Mouse (Mus musculus) lung, adult 2 months (tissue): ENCODE measurements around the gene Abcc10. TPM values are rescaled to one million over a fixed set of nuclear protein-coding genes. Genes with fewer than 3 reads are reported as not detected.

Experiments
- DNase-seq: peaks from one replicate; pipeline ENCODE4 v3.0.0; 2022
- H3K4me1 ChIP-seq: fragments of 200-500 bp; 2 replicates; pipeline ENCODE4 v1.6.1; 2011; ENCODE audit warnings: low read length; ENCODE audit not compliant: control insufficient read depth, insufficient read depth
- H3K4me3 ChIP-seq: fragments of 200-500 bp; replicated peaks from 2 replicates; pipeline ENCODE3; 2011; ENCODE audit warnings: low read depth, mild to moderate bottlenecking, control low read depth, low read length; ENCODE audit errors: extremely low read depth
- CTCF ChIP-seq: fragments of 200-500 bp; IDR thresholded peaks from 2 replicates; pipeline ENCODE4 v1.5.1; 2011; ENCODE audit warnings: mild to moderate bottlenecking, low read length, control low read depth; ENCODE audit not compliant: insufficient read depth
- POLR2A ChIP-seq: fragments of 200-500 bp; IDR thresholded peaks from 2 replicates; pipeline ENCODE4 v1.6.1; 2011; ENCODE audit warnings: low read depth, mild to moderate bottlenecking, control low read depth, low read length, borderline replicate concordance; ENCODE audit errors: extremely low read depth
- WGBS: fragments of 180-500 bp; shearing (Covaris S2); methylation state at CpG from one replicate; pipeline ENCODE4 v1.1.7; 2018; 5-methylcytosine and 5-hydroxymethylcytosine counted together
- polyA plus RNA-seq: library from polyadenylated mRNA; depleted of rRNA; stranded (reverse); fragments of >200 nt; gene quantifications from 2 replicates; pipeline ENCODE4 v1.2.3, GENCODE M21; 2012

Gene Abcc10
- polyA plus RNA-seq, 1 experiment, result 13.1 TPM

DNA sequence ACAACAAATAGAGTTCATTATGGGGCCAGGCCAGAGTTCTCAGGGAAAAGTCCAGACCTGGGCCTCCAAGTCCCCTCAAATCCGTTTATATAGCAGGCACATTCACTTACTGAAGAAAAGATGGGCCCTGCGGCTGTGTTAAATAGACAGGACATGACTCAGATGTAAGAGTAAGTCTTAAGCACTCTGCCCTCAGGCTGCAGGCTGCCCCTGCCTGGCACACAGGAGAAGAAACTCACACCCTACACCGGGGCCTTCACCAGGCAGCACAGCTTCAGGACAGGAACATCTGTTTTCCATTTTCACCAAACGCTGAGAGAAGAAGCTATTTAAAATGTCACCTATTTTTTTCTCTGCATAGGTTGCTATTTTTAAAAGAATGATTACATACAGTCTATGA, 50.6 kb downstream of the Abcc10 start:
- WGBS, result 65% methylated on average over 4 of the region's 4 CpGs
- no peaks in the 10 kb centered on the region; the same call in 1 of the 2 replicates for H3K4me1 ChIP-seq
- DNase-seq, result no peak
- H3K4me3 ChIP-seq, result no peak overlapping the region
- TF ChIP-seq POLR2A, result no peak
- TF ChIP-seq CTCF, result no peak

DNA sequence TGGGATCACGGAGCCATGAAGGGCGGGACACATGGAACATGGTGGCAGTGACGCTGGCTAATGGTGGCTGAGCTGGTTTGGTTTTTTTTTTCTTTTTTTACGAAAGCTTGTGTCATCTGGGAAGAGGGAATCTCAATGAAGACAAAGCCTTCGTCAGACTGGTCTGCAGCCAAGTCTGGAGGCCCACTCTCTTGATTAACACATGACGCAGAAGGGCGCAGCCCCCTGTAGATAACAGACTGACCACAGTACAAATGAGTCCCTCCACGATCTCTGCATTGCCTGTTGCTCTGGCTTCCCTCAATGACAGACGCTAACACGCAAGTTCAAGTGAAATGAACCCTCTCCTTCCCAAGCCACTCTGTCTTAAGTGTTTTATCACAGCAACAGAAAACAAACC, 52.6 kb downstream of the Abcc10 start:
- 82% methylated on average over 10 of the region's 10 CpGs for WGBS
- TF ChIP-seq CTCF (no peak), POLR2A (no peak)
- Histone ChIP-seq H3K4me1 (no peaks in the 10 kb centered on the region), H3K4me3 (no peak overlapping the region)
- no peak for DNase-seq

DNA sequence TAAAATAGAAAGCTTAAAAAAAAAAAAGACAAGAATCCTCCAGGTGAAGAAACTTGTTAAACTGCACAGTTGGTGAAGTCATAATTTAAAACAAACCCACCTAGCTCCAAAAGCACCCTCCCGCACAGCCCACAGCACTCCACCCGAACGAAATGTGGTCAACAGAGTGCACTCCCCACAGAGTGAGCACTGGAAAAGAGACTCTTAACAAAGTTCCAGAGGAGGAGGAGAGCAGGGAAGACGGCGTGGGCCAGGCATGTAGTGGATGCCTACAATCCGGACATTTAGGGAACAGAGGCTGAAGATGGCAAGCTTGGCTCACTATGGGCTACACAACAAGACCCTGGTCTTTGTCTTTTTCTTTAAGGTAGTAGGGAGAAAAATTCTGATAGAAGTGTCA, 53.1 kb downstream of the Abcc10 start:
- H3K4me3 ChIP-seq, result no peak overlapping the region
- WGBS, result 79% methylated on average over 6 of the region's 6 CpGs
- no peak for TF ChIP-seq POLR2A
- TF ChIP-seq CTCF, result no peak
- no peaks in the 10 kb centered on the region for H3K4me1 ChIP-seq
- DNase-seq, result no peak

GRCm38 (mm10) chr17:46274465-46274864, 53.7 kb downstream of the Abcc10 start:
- Histone ChIP-seq H3K4me1 (no peaks in the 10 kb centered on the region), H3K4me3 (no peak overlapping the region)
- WGBS, result 71% methylated on average over 6 of the region's 6 CpGs
- TF ChIP-seq CTCF (no peak), POLR2A (no peak)
- DNase-seq, result no peak

- no peak for DNase-seq
- 48% methylated on average over 1 of the region's 1 CpGs for WGBS
- no peak overlapping the region for H3K4me3 ChIP-seq
- no peaks in the 10 kb centered on the region for H3K4me1 ChIP-seq
- TF ChIP-seq POLR2A, result no peak
Measured at GRCm38 (mm10) chr17:46273803-46274236, 54.3 kb downstream of the Abcc10 start.

DNA sequence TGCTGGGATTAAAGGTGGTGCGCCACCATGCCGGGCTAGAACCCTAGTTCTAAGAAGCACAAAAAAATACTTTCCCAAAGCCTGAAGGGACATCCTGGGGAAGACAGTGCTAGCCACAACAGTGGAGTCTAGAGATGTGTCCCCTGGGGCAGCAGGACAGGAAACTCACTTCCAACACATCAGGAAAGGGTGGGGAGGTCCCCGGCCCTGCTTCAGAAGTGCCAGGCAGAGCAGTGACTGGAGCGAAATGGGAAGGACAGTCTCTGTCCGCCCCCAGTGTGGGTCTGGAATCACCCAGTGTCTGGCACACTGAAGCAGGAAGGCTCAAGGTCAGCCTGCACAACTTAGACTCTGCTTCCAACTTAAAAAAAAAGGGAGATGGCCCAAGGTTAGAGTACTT, 55.5 kb downstream of the Abcc10 start:
- no peak for DNase-seq
- H3K4me1 ChIP-seq, result no peaks in the 10 kb centered on the region
- TF ChIP-seq CTCF, result no peak
- TF ChIP-seq POLR2A, result no peak
- no peak overlapping the region for H3K4me3 ChIP-seq
- WGBS, result 53% methylated on average over 5 of the region's 5 CpGs

DNA sequence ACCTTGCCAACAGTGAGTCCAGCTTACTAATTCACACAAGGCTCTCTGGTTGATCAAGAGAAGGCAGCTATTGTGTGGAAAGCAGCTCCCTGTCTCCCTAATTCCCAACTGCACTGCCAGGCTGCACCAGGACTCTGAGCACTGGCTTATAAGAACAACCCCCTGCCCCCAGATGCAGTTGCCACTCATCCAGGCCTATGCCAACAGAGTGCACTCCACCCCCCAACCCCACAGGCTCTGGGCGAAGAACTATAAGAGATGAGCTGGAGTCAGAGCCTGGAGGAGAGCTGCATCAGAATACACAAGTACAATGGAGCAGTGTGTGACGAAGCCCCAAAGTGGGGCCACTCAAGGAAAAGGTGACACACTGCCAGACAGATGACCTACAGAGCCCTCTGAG, 56.1 kb downstream of the Abcc10 start:
- 85% methylated on average over 2 of the region's 2 CpGs for WGBS
- DNase-seq, result no peak
- TF ChIP-seq POLR2A (no peak), CTCF (no peak)
- no peak overlapping the region for H3K4me3 ChIP-seq
- H3K4me1 ChIP-seq, result no peaks in the 10 kb centered on the region

DNA sequence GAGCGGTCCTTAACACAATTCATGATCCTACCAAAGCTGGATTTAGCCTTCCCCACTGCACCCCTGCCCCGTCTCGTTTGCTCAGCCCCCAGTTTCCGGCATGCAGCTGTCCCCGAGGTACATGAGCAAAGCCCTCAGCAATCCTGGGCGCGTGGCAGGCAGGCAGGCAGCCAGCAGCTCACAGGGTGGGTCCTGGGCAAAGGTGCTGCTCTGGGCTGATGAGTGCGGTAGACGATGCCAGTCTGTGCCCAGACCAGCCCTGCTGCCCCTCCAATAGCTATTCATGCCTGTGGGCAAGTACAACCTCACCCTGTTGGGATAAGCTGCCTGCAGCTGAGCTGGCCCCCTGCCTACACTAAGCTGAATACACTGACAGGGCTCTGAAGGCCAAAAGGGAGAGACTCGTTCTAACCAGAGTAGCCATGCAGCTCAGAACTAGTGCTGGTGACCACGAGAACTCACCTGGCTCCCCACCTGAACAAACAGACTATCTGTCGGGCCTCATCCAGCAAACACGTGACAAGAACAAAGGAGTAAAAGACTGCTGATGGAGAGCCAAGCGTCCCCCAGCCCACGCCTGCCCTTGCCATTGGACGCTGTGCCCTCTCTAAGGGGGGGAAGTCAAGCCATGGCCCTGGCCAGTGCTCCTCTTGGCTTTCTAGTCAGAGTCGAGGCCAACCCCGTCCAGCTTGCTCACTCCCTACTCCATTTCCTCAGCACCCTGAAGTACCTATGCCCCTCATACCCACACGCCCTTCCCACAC, 58.2 kb downstream of the Abcc10 start:
- no peak for DNase-seq
- no peaks in the 10 kb centered on the region for H3K4me1 ChIP-seq
- no peak overlapping the region for H3K4me3 ChIP-seq
- no peak for TF ChIP-seq CTCF
- no peak for TF ChIP-seq POLR2A
- 71% methylated on average over 19 of the region's 19 CpGs for WGBS

DNA sequence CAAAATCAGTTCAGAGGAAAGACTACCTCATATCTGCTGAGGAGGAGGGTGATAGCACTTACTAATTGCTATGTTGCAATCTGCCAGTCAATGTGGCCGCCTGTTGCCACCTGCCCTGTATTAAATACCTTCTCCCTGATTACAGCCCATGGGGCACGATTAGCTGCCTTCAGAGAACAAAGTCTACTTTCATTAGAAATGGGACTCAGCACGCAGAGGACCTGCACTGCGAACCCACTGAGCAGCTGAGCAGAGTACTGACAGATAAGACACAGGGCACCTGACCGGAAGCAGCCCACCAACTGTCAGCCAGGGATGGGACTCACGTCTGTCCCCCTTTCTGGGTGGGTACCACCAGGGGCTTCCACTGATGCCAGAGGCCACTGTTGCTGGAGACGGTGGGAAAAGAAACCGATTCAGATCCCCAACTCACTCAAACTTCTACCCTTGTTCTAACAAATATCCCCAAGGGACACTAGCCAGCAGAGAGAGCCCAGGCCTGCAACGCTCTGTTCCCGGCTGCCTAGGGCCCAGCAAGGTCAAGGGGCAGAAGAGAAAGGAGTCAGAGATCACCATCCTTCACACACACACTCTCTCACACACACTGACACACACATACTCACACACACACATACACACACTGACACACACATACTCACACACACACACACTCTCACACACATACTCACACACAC, 60.0 kb downstream of the Abcc10 start:
- 77% methylated on average over 10 of the region's 10 CpGs for WGBS
- Histone ChIP-seq H3K4me3 (no peak overlapping the region), H3K4me1 (no peaks in the 10 kb centered on the region)
- no peak for DNase-seq
- TF ChIP-seq POLR2A (no peak), CTCF (no peak)

GRCm38 (mm10) chr17:46267511-46267910, 60.6 kb downstream of the Abcc10 start:
- H3K4me1 ChIP-seq, result no peaks in the 10 kb centered on the region
- H3K4me3 ChIP-seq, result no peak overlapping the region
- 83% methylated on average over 7 of the region's 7 CpGs for WGBS
- DNase-seq, result no peak
- no peak for TF ChIP-seq POLR2A
- TF ChIP-seq CTCF, result no peak
